Mouse (Mus musculus): ENCODE measurements around the gene Fut8. TPM values are rescaled to one million over a fixed set of nuclear protein-coding genes. Genes with fewer than 3 reads are reported as not detected.

The Fut8 gene
- polyA plus RNA-seq, 1 experiment from 2014 or later: 29.6 TPM

DNA sequence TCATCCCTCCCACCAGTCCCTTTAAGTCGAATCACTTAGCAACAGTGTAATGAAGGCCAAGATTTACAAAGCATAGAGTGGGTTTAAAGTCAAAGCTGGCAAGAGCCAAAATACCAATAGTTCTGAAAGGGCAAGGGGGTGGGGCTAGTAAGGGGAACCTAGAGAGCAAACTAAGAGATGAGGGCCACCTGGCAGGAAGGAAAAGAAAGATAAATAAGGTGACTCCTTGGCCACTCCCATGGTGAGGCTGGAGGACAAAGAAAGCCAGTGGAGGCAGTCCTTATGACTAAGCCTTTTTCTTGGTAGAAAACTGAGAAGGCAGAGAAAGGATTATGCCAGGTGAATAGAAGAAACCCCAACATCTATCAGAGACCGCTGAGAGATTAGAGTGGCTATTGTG is 42.9 kb upstream of the Fut8 start:
- Histone ChIP-seq H3K27ac (no peak overlapping the region), H3K9ac (ENCODE audit: low read depth, low read length) (no peak overlapping the region), H3K4me1 (replicated peaks; ENCODE audit: insufficient read depth, low read length) (no peaks in the 10 kb centered on the region), H3K4me3 (replicated peaks; ENCODE audit: low read depth, low read length) (no peak overlapping the region), H3K4me2 (ENCODE audit: low read length) (no peak overlapping the region), H3K9me3 (replicated peaks; ENCODE audit: low read length) (no peaks in the 10 kb centered on the region), H3K36me3 (ENCODE audit: insufficient read depth, low read length) (no peaks in the 10 kb centered on the region), H3K27me3 (ENCODE audit: insufficient read depth, low read length) (no peaks in the 10 kb centered on the region)
- ATAC-seq (replicated peaks; ENCODE audit: low FRiP score, low read depth): no peak
- WGBS: 70% methylated on average over 2 of the region's 2 CpGs
- TF ChIP-seq CTCF (IDR thresholded peaks at IDR 0.05; ENCODE audit: low read depth): no peak
- no peak for DNase-seq (ENCODE audit: low spot score)

- Histone ChIP-seq H3K36me3 (ENCODE audit: insufficient read depth, low read length) (no peaks in the 10 kb centered on the region), H3K4me1 (replicated peaks; ENCODE audit: insufficient read depth, low read length) (no peaks in the 10 kb centered on the region), H3K4me3 (replicated peaks; ENCODE audit: low read depth, low read length) (no peak overlapping the region), H3K27me3 (ENCODE audit: insufficient read depth, low read length) (no peaks in the 10 kb centered on the region), H3K9ac (ENCODE audit: low read depth, low read length) (no peak overlapping the region), H3K9me3 (replicated peaks; ENCODE audit: low read length) (no peaks in the 10 kb centered on the region), H3K4me2 (ENCODE audit: low read length) (no peak overlapping the region), H3K27ac (no peak overlapping the region)
- WGBS: 100% methylated on average over 2 of the region's 2 CpGs
- TF ChIP-seq CTCF (IDR thresholded peaks at IDR 0.05; ENCODE audit: low read depth): no peak
- ATAC-seq (replicated peaks; ENCODE audit: low FRiP score, low read depth): no peak
- DNase-seq (ENCODE audit: low spot score): no peak
These were observed 41.3 kb upstream of the Fut8 start for GRCm38 (mm10) chr12:77196529-77197095.

GRCm38 (mm10) chr12:77197121-77197599 is 40.8 kb upstream of the Fut8 start:
- H3K4me2 ChIP-seq (ENCODE audit: low read length): no peak overlapping the region
- H3K9me3 ChIP-seq (replicated peaks; ENCODE audit: low read length): no peaks in the 10 kb centered on the region
- ATAC-seq (replicated peaks; ENCODE audit: low FRiP score, low read depth) (no peak), DNase-seq (ENCODE audit: low spot score) (no peak)
- 73% methylated on average over 7 of the region's 7 CpGs for WGBS
- no peak overlapping the region for H3K9ac ChIP-seq (ENCODE audit: low read depth, low read length)
- no peaks in the 10 kb centered on the region for H3K36me3 ChIP-seq (ENCODE audit: insufficient read depth, low read length)
- H3K4me1 ChIP-seq (replicated peaks; ENCODE audit: insufficient read depth, low read length): no peaks in the 10 kb centered on the region
- no peak overlapping the region for H3K27ac ChIP-seq
- H3K4me3 ChIP-seq (replicated peaks; ENCODE audit: low read depth, low read length): no peak overlapping the region
- TF ChIP-seq CTCF (IDR thresholded peaks at IDR 0.05; ENCODE audit: low read depth): no peak
- no peaks in the 10 kb centered on the region for H3K27me3 ChIP-seq (ENCODE audit: insufficient read depth, low read length)

GRCm38 (mm10) chr12:77198253-77198652 is 39.7 kb upstream of the Fut8 start:
- no peak for TF ChIP-seq CTCF (IDR thresholded peaks at IDR 0.05; ENCODE audit: low read depth)

DNA sequence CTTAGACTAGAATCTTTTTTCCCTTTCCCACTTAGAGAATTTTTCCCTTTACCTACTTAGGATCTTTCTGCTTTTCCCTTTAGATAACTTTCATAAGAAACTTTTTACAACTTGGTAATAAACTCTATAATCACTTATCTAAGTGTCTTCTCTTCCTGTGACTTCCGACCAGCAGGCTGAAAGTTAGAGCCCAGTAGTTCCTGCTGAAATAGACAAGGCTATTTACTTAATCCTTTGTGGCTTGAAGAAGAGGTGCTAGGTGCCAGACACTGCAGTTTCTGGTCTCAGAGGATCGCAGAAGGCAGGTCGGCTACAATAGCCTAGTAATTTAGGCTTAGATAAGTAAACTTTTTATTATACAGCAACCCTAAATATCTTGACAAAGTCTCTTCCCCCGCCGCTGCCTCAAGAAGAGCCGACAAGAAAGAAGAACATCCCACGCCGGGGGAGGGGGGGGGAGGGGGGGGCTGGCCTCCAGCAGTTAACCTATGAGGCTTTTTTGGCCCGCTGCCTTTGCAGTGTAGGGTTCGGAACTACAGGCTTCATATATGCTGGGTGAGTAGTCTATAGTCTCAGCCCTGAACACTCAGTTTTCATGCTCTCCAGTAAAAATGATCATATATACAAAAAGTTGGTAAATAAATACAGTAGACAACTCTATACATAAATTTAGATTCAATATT is 36.3 kb upstream of the Fut8 start:
- H3K36me3 ChIP-seq (ENCODE audit: insufficient read depth, low read length): no peaks in the 10 kb centered on the region
- H3K4me3 ChIP-seq (replicated peaks; ENCODE audit: low read depth, low read length): no peak overlapping the region
- TF ChIP-seq CTCF (IDR thresholded peaks at IDR 0.05; ENCODE audit: low read depth): no peak
- H3K4me2 ChIP-seq (ENCODE audit: low read length): no peak overlapping the region
- H3K9me3 ChIP-seq (replicated peaks; ENCODE audit: low read length): no peaks in the 10 kb centered on the region
- 49% methylated on average over 10 of the region's 10 CpGs for whole genome bisulfite sequencing
- no peaks in the 10 kb centered on the region for H3K27me3 ChIP-seq (ENCODE audit: insufficient read depth, low read length)
- no peaks in the 10 kb centered on the region for H3K4me1 ChIP-seq (replicated peaks; ENCODE audit: insufficient read depth, low read length)
- H3K9ac ChIP-seq (ENCODE audit: low read depth, low read length): no peak overlapping the region
- H3K27ac ChIP-seq: no peak overlapping the region
- DNase-seq (ENCODE audit: low spot score) (no peak), ATAC-seq (replicated peaks; ENCODE audit: low FRiP score, low read depth) (no peak)

More at GRCm38 (mm10) chr12:77198253-77198652, 39.7 kb upstream of the Fut8 start:
- no peaks in the 10 kb centered on the region for H3K27me3 ChIP-seq (ENCODE audit: insufficient read depth, low read length)
- DNase-seq (ENCODE audit: low spot score): no peak
- no peak for ATAC-seq (replicated peaks; ENCODE audit: low FRiP score, low read depth)
- no peak overlapping the region for H3K9ac ChIP-seq (ENCODE audit: low read depth, low read length)
- 82% methylated on average over 4 of the region's 4 CpGs for WGBS
- H3K4me1 ChIP-seq (replicated peaks; ENCODE audit: insufficient read depth, low read length): no peaks in the 10 kb centered on the region
- H3K36me3 ChIP-seq (ENCODE audit: insufficient read depth, low read length): no peaks in the 10 kb centered on the region
- no peak overlapping the region for H3K27ac ChIP-seq
- H3K4me2 ChIP-seq (ENCODE audit: low read length): no peak overlapping the region
- no peaks in the 10 kb centered on the region for H3K9me3 ChIP-seq (replicated peaks; ENCODE audit: low read length)
- H3K4me3 ChIP-seq (replicated peaks; ENCODE audit: low read depth, low read length): no peak overlapping the region

DNA sequence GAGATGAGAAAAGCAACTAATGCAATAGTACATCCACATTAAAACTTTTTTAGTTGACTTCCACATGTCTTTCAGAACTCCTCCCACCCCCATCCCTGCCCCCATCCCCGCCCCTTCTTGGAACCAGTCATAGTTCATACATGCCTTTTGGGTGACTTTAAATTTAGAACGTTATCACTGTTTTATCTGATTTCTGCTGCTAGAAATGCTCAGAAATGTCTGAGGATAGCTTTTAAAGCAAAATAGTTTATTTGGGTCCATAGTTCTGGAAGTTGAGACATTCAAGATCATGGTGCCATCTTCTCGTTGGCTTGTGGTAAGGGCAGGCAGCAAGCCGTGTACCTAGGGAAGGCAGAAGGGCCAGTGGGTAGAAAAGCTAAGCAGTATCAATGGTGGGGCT is 34.8 kb upstream of the Fut8 start:
- H3K36me3 ChIP-seq (ENCODE audit: insufficient read depth, low read length): no peaks in the 10 kb centered on the region
- no peak overlapping the region for H3K4me3 ChIP-seq (replicated peaks; ENCODE audit: low read depth, low read length)
- no peaks in the 10 kb centered on the region for H3K4me1 ChIP-seq (replicated peaks; ENCODE audit: insufficient read depth, low read length)
- H3K27ac ChIP-seq: no peak overlapping the region
- no peak for DNase-seq (ENCODE audit: low spot score)
- no peak overlapping the region for H3K4me2 ChIP-seq (ENCODE audit: low read length)
- 89% methylated on average over 4 of the region's 4 CpGs for WGBS
- no peaks in the 10 kb centered on the region for H3K27me3 ChIP-seq (ENCODE audit: insufficient read depth, low read length)
- no peaks in the 10 kb centered on the region for H3K9me3 ChIP-seq (replicated peaks; ENCODE audit: low read length)
- TF ChIP-seq CTCF (IDR thresholded peaks at IDR 0.05; ENCODE audit: low read depth): no peak
- no peak for ATAC-seq (replicated peaks; ENCODE audit: low FRiP score, low read depth)
- no peak overlapping the region for H3K9ac ChIP-seq (ENCODE audit: low read depth, low read length)

Measured in kidney, postnatal 0 days (tissue).